Mouse (Mus musculus) spleen, adult 2 months (tissue): ENCODE data around the gene Tmem63b. TPM values are rescaled to one million over a fixed set of nuclear protein-coding genes. Genes with fewer than 3 reads are reported as not detected.

ENCODE experiments used
- DNase-seq, 2 experiments: peaks; one replicate each; pipeline versions ENCODE4 v3.0.0 to v3.0.0-alpha.2; 2012 to 2021; ENCODE audit warnings: low spot score in 2 of 2, low read depth in 1 of 2
- H3K27ac ChIP-seq: fragments of 200-500 bp; 2 replicates; pipeline ENCODE4 v1.5.1; 2012; ENCODE audit warnings: low read length, inconsistent platforms; ENCODE audit not compliant: insufficient read depth
- H3K27me3 ChIP-seq: fragments of 200-500 bp; 2 replicates; pipeline ENCODE4 v1.6.1; 2012; ENCODE audit warnings: mild to moderate bottlenecking, moderate library complexity, low read length, inconsistent platforms; ENCODE audit not compliant: control insufficient read depth, insufficient read depth
- H3K36me3 ChIP-seq: fragments of 200-500 bp; 2 replicates; pipeline ENCODE4 v1.6.1; 2012; ENCODE audit warnings: mild to moderate bottlenecking, low read length, inconsistent platforms; ENCODE audit not compliant: control insufficient read depth, insufficient read depth
- H3K4me1 ChIP-seq: fragments of 200-500 bp; 2 replicates; pipeline ENCODE4 v1.6.1; 2011; ENCODE audit warnings: inconsistent platforms; ENCODE audit not compliant: control insufficient read depth, insufficient read depth, insufficient read length
- H3K4me3 ChIP-seq: fragments of 200-500 bp; 2 replicates; pipeline ENCODE4 v1.5.1; 2011; ENCODE audit warnings: mild to moderate bottlenecking, inconsistent platforms; ENCODE audit not compliant: insufficient read depth, insufficient read length; ENCODE audit errors: extremely low read depth
- CTCF ChIP-seq: fragments of 200-500 bp; IDR thresholded peaks from 2 replicates; pipeline ENCODE4 v1.5.1; 2011; ENCODE audit warnings: mild to moderate bottlenecking, inconsistent platforms; ENCODE audit not compliant: insufficient read depth, insufficient read length, insufficient replicate concordance; ENCODE audit errors: extremely low read depth
- POLR2A ChIP-seq: fragments of 200-500 bp; IDR thresholded peaks from 2 replicates; pipeline ENCODE4 v1.6.1; 2011; ENCODE audit warnings: low read depth, low read length, inconsistent platforms
- WGBS: fragments of 180-500 bp; shearing (Covaris S2); methylation state at CpG from one replicate; pipeline ENCODE4 v1.1.7; 2018; 5-methylcytosine and 5-hydroxymethylcytosine counted together
- polyA plus RNA-seq: library from polyadenylated mRNA; depleted of rRNA; stranded (reverse); fragments of >200 nt; gene quantifications from 2 replicates; pipeline ENCODE4 v1.2.3, GENCODE M21; 2012

Tmem63b gene
- polyA plus RNA-seq, 1 experiment = 27.4 TPM

DNA sequence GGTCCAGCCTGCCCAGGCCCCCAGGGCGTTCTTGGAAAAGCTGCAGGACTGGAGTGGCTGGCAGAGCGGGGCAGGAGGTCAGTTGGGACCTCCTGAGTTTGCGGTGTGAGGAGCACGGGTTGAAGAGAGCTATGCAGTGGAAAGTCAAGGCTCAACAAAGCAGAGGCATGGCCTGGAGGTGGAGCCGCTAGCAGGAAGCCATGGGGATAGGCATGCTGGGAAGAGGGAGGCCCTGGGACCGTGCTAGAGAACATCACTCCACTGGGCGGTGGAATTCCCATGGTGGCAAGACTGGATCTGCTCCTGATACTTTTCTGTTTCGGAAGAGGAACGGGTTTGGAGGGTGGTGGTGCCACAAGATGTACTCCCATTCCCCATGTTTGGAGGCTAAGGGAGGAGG is 10.3 kb upstream of the Tmem63b start:
- Histone ChIP-seq H3K36me3 (peaks cover 3% of the 10 kb centered on the region), H3K4me1 (no peaks in the 10 kb centered on the region), H3K27me3 (no peaks in the 10 kb centered on the region), H3K27ac (no peak overlapping the region), H3K4me3 (no peak overlapping the region)
- WGBS = 95% methylated on average over 9 of the region's 9 CpGs
- no peak for TF ChIP-seq CTCF
- TF ChIP-seq POLR2A = no peak
- no peak for DNase-seq

DNA sequence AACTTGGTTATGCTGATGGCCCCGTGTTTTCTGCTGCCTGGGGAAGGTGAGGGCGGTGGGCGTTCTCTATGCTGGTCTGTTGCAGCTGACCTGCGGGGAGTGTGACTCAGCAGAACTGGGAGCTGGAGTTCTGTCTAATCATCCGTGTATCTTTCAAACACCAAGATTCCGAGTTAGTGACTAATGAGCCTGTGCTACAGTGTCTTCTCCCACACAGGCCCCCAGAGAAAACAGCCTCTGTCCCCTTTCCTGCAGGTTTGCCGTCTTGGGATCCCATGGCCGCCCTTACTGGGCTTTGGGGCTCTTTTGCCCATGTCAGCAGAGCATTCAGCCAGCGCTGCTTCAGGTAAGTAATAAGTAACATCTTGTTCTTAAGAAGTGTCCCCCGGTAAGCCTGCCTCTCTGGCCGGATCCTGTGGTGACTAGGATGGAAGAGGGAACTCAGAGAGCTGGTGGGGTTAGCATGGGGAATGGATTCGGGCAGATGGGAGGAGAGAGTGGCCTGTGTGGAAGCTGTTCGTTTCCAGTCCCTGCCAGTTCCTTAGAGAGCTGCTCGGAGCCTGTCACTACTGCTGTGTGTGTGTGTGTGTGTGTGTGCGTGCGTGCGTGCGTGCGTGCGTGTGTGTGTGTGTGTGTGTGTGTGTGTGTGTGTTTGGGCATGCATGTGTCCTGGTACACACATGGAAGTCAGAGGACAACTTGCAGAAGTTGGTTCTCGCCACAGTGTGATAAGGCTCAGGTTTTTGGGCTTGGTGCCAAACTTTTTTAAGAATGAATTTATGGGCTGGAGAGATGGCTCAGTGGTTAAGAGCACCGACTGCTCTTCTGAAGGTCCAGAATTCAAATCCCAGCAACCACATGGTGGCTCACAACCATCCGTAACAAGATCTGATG is 8.8 kb upstream of the Tmem63b start:
- Histone ChIP-seq H3K36me3 (peaks cover 3% of the 10 kb centered on the region), H3K4me1 (no peaks in the 10 kb centered on the region), H3K27ac (no peak overlapping the region), H3K4me3 (no peak overlapping the region), H3K27me3 (no peaks in the 10 kb centered on the region)
- TF ChIP-seq CTCF = no peak
- TF ChIP-seq POLR2A = no peak
- DNase-seq = no peak
- 53% methylated on average over 23 of the region's 23 CpGs for WGBS

GRCm38 (mm10) chr17:45693812-45694565 is 7.3 kb upstream of the Tmem63b start:
- Histone ChIP-seq H3K4me3 (no peak overlapping the region), H3K4me1 (no peaks in the 10 kb centered on the region), H3K27ac (no peak overlapping the region), H3K27me3 (no peaks in the 10 kb centered on the region), H3K36me3 (peaks cover 3% of the 10 kb centered on the region)
- TF ChIP-seq POLR2A = no peak
- TF ChIP-seq CTCF = no peak
- DNase-seq = no peak
- WGBS = 90% methylated on average over 18 of the region's 18 CpGs

DNA sequence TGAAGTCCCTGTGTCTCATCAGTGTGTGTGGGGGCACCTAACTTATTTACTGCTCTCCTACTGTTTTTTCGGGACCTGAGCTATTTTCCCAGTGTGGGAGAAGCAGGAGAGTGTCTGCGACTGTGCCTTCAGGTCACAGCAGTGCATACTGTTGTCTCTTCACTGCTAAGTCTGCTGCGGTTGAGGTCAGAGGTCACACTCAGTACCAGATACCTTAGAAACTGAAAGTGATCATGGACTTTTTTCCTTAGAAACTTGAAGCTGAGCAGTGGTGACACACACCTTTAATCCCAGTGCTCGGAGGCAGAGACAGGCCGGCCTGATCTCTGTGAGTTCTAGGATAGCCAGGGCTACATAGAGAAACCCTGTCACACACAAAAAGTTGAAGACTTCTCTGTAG is 5.5 kb upstream of the Tmem63b start:
- DNase-seq = no peak
- Histone ChIP-seq H3K4me3 (no peak overlapping the region), H3K4me1 (peaks cover under 1% of the 10 kb centered on the region; the same call in 1 of the 2 replicates), H3K36me3 (no peaks in the 10 kb centered on the region), H3K27ac (no peak overlapping the region), H3K27me3 (no peaks in the 10 kb centered on the region)
- 89% methylated on average over 5 of the region's 5 CpGs for WGBS
- no peak for TF ChIP-seq POLR2A
- TF ChIP-seq CTCF = no peak

DNA sequence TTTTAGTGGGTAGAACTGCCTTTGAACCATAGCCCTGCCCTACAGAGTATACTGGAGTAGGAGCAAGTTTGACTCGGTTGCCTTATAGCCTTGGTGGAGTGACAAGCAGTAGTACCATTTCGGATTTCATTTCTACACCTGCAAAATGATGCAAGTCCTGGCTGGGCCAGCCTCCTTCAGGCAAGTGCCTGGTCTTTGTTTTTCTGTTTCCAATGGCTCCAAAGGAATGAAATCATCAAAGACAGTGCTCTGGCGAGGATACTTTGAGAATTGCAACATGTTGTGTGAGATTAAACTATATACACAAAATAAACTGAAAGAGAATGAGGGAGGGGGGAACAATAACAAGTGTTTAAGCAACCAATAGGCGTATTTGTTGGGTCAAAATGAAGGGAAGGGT is 3.3 kb upstream of the Tmem63b start:
- Histone ChIP-seq H3K27ac (no peak overlapping the region), H3K4me3 (no peak overlapping the region), H3K4me1 (peaks cover 7% of the 10 kb centered on the region; the same call in 1 of the 2 replicates), H3K36me3 (no peaks in the 10 kb centered on the region), H3K27me3 (0 out of 2 replicates have a peak, but pooled peaks cover 3% of the 10 kb centered on the region)
- WGBS = 86% methylated on average over 4 of the region's 4 CpGs
- no peak for TF ChIP-seq CTCF
- no peak for TF ChIP-seq POLR2A
- DNase-seq = no peak

DNA sequence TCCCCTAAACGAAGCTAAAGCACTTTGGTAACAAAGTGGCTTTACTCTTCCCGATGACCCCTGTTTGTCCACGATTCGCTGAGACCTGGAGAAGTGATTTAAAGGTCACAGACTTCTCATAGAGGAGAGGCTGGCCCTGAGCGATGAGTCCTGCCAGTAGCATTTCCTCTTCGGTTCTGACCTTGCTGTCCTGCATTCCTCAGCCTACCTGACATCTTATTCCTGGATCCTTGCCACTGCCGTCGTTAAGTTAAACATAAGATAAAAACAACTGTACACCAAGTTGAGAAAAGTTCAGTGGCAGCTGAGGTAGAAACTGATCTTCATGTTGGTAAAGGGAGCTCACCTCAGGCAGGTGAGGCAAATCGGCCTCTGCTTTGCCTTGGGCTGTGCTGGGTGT is 2.4 kb upstream of the Tmem63b start:
- TF ChIP-seq CTCF (no peak), POLR2A (no peak)
- no peak for DNase-seq
- WGBS = 84% methylated on average over 9 of the region's 9 CpGs
- 0 out of 2 replicates have a peak, but pooled peaks cover 3% of the 10 kb centered on the region for H3K27me3 ChIP-seq
- peaks cover 11% of the 10 kb centered on the region; the same call in 1 of the 2 replicates for H3K4me1 ChIP-seq
- H3K27ac ChIP-seq = no peak overlapping the region
- no peaks in the 10 kb centered on the region for H3K36me3 ChIP-seq
- no peak overlapping the region for H3K4me3 ChIP-seq
